Mouse (Mus musculus) retina, postnatal 7 days (tissue): ENCODE data around the gene 4930402F06Rik.

ENCODE experiments used
- DNase-seq: peaks from one replicate; pipeline ENCODE4 v3.0.0-alpha.2; 2012; ENCODE audit warnings: low read depth, low spot score

The 4930402F06Rik gene

DNA sequence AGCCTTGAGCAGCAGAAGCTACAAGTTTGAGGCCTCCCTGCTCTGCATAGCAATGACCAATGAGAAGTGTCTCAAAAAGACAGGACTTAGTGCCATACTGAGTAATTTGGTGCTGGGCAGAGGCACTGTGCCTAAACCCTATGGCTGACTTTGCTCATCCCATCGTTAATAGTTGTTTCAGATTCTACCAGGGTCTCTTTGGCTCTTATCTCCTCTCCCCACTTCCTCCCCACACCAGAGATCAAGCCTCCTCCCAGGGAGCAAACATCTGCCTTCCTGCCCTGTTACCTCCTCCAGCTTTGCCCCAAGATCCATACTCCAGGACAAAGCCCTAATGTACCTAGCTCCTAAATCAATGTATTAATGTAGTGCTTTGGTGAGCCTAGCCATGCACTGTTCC lies 20.3 kb upstream of the 4930402F06Rik start:
- DNase-seq: no peak

DNA sequence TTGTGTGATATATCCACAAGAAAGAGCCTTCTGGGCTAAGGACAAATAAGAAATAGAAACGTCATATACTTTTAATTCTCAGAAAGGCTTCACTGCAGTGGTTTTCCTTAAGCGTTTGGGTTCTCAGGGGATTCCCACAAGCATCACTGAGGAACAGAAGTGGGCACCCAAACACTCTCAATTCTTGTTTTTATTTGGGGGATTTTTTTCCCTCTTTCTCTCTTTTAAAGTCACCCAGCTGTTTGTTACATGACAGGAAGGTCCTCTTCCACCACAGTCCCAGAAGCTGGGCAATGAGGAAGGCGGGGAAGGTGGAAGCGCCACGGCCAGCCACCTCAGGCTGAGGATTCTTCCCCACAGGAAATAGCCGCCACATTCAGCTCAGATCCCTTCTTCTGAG lies 19.5 kb upstream of the 4930402F06Rik start:
- no peak for DNase-seq

DNA sequence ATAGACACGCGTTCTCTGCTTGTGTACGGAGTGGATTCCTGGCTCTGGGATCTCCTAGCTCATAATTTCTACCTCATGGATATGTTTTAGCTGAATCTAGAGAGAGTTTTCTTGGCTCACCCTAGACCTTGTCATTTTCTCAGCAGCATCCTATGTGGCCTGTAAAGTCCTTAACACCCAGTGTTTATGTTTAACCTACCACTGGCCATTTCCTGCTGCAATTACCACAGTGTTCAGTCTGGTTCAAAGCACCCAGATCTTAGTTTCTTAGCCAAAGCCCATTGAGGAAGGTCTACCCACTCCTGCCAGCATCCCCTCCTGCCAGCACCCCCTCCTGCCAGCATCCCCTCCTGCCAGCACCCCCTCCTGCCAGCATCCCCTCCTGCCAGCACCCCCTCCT lies 15.8 kb upstream of the 4930402F06Rik start:
- no peak for DNase-seq

DNA sequence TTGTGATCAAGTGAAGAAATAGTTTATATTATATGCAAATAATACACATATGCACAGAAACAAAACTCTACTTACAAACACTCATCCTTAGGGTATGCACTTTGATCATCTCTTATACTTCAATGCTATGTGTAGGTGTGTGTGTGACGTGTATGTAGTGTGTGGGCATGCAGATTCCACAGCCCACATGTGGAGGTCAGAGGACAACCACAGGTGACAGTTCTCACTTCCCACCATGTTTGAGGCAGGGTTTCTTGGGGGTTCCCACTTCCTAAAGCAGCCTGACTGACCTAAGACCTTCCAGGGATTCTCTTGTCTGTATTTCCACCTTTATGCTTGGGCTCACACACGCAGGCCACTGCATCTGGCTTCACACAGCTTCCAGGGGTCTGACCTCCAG lies 15.3 kb upstream of the 4930402F06Rik start:
- no peak for DNase-seq

DNA sequence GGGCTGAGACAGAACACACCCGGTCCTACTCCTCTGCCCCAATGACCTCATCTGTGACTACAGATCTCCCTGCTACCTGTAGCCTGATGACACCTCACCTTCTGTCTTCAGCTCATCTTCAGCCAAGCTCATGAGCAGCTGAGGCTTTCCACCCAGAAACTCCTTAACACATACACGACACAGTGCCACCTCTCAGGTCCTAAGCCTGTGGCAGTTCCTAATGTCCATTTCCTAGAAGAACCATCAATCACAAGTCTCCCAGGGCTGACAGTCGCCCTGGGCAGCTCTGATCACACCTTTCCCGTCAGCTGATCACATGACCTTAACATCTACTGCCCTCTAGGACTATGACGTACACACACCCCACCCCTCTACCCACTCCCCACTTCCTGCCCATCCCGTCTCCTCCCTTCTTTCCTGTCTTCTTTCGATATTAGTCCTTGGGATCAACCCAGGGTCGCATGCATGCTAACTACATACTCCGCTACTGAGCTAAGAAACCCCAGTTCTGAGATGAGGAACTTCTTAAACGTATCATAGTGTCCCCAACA lies 14.7 kb upstream of the 4930402F06Rik start:
- DNase-seq: no peak

DNA sequence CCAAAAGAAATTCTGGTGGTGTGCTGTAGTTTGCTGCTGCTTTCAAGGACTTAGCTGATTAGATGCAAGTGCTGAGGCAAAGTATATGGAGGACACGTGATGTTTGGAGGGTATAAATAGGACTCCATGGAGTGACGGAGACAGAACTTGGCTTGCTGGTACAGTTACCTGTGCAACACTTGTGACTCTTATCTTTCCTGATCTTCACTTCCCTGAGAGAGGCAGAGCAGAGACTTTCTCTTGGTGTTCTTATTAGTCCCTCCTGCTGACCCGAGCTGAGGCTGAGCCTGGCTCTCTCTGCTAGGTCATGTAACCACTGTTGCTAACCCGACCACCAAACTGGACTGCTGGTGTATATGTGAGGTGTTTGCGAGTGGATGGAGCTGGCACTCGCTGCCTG lies 12.5 kb upstream of the 4930402F06Rik start:
- DNase-seq: no peak

DNA sequence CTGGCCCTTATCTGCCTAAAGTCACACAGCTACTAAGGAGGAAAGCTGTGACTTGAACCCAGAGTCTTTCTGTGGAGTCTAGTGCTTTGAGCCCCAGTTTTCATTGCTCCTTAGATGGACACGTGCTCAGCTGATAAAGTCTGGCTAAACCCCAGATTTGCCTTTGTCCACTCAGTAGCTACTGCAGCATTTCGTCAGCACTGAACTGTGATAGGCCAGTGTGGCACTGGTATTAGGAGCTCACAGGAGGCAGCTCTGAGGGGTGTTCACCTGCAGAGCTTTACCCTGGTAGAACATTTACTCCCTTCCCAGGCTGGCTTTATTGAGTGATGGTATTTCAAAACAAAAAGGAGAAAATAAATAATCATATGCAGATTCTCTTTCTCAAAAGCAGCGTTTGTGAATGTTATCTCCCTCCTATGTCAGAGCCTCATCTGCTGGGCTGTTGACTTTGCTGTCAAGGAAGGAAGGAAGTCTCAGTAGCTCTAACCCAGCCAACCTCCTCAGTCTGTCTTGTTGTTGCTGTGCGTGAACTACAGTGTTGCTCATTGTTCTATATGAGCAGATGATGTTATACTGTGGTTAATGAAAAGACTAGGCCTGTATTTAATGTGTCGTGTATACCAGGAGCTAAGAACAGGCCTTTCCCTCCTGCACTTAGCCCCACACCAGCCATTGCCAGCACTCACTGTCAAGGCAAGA lies 11.6 kb upstream of the 4930402F06Rik start:
- no peak for DNase-seq

DNA sequence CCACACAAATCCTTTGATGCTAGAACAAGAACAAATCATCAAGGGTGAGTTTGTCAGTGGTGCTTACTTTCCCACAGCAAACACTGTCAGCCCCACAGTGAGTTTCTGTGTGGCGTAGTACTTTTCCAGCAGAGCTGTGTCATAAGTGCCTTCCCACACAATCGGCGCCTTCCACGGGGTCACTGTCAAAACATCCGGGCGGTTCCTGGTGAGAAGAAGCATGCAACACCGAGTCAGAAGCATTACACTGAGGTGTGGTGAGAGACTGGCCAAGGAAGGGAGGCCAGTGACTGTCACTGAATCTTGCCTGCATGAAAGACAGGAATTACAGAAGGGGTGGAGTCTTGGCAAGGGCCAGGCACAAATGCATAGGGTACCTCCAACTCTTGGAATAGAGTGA lies 10.9 kb upstream of the 4930402F06Rik start:
- DNase-seq: no peak

DNA sequence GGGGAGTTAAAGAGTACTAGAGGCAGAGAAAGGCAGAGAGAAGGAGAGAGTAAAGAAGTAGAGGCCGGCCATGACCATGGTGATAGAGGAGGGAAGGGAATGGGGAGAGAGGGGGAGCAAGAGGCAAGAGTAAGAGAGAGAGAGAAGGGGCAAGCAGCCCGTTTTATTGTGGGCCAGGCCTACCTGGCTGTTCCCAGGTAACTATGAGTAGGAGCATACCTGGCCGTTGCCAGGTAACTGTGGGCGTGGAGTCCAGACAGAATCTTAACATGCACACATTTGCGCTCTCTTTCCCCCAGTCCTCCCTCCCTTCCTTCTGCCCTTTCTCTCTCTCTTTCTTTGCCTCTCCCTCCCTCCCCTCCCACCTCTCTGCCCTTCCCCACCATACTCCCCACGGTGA lies 10.3 kb upstream of the 4930402F06Rik start:
- no peak for DNase-seq

DNA sequence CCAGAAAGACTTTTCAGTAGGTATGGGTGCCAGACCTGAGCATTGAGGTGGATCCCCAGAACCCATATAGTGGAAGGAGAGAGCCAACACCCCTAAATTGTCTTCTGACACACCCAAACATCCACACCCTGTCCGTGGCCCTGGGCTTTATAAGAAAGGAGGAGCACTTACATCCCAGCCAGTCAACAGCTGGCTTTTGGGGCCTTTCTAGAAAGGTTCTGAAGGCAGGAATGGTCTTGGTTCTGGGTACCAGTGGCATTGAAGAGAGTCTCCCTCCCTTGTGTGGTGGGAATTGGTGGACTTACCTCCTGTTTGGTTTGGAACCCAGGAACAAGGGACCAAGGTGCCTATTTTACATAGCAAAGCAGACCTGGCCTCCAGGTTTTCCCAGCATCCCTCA lies 9.6 kb upstream of the 4930402F06Rik start:
- DNase-seq: no peak

DNA sequence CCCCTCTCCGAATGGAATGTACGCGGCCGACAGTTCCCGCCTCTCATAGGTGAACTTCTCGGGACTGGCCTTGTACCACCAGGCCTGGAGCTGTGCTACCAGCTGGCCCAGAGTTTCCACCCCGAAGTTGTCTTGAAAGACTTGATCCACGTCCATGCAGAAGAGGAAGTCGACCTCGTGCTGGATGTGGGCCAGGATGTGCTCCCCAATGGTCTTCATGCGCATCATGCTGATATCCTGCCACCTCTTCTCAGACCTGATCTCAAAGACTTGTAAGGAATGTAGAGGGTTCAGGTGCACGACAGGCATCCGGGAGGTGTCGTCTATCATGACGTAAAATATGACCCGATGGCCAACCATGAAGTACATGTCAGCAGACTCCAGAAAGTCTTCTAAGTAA lies 5.4 kb upstream of the 4930402F06Rik start:
- no peak for DNase-seq

DNA sequence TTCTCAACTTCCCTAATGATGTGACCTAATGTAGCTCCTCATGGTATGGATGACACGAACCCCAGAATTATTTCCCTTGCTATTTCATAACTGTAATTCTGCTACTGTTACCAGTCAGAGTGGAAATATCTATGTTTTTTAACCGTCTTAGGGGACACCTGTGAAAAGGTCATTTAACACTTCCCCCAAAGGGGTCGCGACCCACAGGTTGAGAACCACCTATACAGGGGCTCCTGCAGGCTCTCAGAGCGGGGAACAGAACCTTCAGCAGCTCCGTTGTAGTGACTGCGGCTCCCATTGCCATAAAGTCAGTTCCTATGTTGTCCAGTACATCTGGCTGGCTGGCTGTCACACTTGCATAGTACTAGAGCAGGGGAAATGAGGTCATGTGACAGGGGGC lies 3.8 kb upstream of the 4930402F06Rik start:
- DNase-seq: no peak

DNA sequence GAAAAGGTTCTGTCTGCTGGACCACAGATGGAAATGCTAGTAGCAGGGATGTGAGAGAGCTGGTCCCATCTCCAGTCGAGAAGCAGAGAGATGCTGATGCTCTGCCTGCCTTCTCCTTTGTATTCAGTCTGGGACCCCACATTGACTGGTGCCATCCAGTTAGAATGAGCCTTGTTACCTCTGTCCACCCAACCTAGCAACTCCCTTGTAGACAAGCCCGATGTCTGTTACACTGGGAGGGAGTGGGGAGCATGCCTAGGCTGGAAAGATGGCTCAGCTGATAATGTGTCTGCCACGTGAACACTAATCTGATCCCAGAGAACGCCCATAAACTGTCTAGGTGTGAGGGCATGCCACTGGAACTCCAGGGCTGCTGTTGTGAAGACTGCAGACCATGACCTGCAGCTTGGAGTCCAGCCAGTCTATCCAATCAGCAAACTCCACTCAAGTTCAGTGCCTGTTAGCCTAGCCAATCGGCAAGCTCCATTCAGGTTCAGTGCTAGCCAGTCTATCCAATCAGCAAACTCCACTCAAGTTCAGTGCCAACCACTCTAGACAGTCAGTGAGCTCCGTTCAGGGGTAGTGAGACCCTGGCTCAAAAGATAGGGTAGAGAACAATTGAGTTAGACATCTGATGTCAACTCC lies 1.3 kb upstream of the 4930402F06Rik start:
- DNase-seq: no peak

DNA sequence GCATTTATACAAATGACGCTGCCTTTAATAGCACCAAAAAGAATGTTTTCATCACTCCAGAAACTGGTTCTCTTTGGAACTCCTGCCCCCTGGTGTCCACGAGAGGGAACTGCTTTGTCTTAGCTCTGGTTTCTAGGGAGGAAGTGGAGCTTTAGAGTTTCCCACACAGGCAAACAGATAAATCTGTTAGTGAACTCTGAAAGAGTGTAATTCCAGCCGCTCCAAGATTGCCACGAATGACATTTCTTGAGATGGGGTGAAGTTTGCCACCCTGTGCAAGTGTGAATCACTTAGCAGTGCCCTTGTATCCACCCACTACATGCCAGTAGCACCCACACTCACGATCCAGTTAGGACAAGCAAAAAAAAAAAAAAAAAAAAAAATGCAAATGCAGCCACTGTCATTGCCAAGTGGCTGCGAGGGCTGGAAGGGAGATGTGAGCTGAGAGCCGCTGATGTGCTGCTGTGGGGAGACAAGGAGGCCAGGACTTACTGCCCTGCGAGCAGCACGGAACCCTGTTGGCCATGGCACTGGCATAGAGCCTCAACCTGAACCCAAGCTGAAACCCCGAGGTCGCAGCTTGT lies 707 bp upstream of the 4930402F06Rik start:
- DNase-seq: peak; percentile 45

DNA sequence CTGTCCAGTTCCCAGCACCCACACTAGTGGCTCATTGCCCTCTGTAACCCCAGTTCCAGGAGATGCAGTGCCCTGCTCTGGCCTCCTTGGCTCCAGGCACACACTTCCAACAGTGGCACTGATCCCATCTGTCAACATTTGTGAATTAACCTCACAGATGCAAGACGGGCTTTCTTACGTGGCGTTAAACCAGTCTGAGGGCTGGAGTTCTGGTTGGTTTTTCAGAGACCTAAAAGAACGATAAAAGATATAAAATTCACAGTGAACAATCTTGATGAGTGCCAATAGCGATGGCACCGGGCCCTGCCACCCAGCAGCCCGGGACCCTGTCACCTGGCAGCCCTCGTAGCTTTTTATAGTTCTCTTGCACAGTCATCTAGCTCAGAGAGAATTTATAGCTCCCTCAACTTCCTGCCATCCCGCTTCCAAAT lies 11.5 kb downstream of the 4930402F06Rik start:
- DNase-seq: no peak

DNA sequence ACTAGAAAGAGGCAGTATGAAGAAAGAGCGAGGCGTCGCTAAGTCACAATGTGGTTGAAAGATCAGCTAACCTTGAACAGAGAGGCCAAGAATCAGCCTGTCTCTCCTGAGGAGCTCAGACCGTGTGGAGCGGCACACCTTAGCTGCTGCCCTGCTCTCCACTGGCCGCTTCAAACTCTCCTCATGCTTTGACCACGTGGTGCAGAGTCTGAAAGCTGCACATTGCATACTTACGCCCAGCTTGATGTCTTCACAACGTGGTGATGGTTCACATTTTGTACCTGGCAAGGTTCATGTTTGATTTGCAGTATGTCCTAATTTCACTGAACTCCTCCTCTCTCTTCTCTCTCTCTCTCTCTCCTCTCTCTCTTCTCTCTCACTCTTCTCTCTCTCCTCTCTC lies 17.7 kb downstream of the 4930402F06Rik start:
- DNase-seq: no peak

DNA sequence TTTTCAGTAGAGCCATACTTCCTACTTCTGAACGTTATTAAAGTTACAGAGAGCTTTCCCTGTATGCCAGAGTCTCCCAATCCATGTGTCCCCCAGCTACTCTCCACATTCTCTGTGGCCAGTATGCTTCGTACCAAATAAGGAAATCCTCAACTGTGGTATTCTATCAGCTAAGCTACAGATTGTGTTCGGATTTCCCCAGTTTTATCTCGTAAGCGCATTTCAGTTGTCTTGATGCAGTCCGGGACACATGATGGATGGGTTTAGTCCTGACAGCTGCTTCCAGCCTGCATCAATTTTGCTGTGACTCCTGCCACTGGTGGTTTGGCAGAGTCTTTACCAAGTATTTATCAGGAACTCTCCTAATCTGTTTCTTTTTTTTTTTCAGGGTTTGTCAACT lies 19.4 kb downstream of the 4930402F06Rik start:
- DNase-seq: peak; percentile 6

DNA sequence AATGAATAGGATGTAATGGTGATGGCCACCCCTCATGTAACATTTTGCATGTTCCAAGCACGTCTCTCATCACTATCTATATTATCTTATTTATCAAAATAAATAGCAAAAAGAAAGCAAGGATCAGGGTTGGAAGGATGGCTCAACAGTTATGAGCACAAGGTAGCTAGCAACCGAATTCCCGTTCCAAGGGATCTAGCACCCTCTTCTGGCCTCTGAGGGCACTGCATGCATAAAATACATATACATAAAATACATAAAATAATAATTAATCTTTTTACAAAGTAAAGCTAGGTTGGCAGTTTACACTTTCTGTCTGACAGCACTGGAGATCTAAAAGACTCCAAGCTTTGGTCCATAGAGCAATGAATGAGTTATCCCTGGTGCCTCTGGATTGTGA lies 24.0 kb downstream of the 4930402F06Rik start:
- no peak for DNase-seq

DNA sequence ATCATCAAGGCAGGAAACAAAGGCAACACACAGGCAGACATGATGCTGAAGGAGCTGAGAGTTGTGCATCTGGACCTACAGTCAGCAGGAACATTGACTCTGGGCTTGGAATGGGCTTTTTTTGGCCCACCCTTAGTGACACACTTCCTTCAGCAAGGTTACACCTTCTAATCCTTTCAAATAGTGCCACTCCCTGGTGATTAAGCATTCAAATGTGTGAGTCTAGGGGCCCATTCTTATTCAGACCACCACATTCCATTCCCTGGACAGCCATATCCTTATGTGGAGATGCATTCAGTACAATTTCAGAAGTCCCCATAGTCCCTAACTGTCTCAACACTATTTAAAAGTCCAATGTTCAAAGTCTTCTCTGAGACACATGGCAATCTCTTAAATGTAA lies 26.3 kb downstream of the 4930402F06Rik start:
- DNase-seq: no peak

DNA sequence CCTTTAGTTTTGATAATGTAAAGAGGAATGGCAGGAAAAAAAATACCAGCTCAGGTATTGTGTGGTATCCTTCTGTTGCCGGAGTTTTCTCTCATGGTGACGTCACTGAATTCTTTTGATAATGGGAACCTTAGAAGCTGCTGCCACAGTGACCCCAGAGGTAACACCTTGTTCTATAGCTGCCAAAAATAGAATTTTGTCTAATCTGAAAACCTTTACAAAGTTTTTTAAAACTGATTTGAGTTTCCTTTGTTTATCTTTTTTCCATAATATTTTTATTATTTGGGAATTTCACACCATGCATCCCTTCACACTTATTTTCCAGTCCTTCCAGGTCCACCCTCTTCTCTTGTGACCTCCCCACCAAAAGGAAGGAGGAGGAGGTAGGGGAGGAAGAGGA lies 29.3 kb downstream of the 4930402F06Rik start, which contains the start of gene 4930568D16Rik:
TSS of gene 4930568D16Rik (minus strand) at position 101 of the 400 bp plus-strand sequence.
- no peak for DNase-seq

DNA sequence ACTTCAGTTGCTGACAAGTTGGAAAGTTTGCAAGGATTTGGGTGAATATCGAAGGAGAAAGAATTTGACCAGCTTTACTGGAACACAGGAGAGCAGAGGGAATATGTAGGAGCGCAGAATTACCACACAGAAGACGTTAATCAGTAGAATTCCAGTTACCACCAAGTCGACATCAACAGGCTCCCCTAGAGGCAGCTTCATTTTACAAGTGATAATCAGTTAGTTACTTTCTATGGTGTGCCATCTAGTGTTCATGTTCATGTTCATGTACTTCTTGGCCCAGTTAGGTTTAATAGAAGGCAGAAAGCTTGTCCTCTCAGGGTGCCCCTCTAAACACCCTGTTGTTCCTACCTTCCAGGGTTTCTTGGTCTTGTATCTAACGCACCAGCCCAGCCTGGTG lies 47.8 kb downstream of the 4930402F06Rik start:
- DNase-seq: no peak

DNA sequence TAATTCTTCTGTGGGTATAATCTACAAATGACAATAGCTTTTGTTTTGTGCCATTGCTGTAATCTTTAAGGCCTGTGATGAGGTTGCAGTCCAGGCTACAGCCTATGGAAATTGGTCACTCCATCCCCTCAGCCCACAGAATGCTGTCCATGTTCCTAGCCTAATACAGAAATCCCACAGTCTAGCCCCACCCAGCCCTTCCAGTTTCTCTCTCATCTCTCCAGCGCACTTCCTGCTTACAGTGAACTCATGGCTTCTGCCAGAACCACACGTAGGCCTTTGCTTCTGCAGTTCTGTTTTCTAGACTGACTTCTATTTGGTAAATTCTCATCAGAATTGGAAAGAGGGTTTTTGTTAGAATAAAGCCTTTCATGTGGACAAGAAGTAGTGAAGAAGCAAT lies 51.0 kb downstream of the 4930402F06Rik start:
- no peak for DNase-seq

DNA sequence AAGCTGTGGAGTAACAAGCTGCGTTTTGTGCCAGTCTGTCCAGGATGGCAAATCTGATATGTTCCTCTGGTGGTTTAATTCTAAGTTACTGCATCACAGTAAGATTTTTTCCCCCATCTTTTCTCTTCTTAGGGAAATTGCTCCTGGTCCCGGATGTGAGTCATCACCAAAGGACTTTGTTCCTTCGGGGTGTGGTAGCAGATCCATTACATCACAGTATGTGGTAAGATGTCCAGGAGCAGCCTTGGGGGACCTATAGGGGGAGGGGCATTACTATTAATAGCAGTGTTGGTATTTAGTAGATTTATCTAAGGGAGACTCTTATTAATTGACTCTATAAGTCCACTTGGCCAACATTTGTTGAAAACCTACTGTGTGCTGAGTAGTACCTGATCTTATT lies 54.4 kb downstream of the 4930402F06Rik start:
- no peak for DNase-seq
